Comparison of ENCODE assay signal across 21 mouse cellular contexts in the genomic region with DNA sequence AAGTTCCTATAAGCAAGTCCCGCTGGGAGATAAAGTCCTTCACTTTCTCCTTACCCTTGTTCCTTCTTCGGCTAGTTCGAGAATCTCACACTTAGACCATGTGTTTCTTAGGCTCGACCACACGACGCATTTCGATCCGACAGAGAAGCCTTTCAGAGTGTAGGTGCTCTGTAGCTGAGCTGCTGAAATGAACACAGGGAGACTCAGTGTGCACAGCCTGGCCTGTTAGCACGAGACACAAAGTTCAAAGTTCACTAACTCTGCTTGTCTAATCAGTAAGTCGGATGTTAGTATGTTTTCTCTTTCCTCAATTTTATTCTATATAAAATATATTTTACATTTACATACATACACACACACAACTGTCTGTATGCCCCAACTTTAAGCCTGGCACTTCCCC. TPM values are rescaled to one million over a fixed set of nuclear protein-coding genes. Genes with fewer than 3 reads are reported as not detected.
DNase-seq lines count a peak whose midpoint lies in the region; ATAC-seq and TF ChIP-seq lines count a peak whose summit lies in the region.
"Had no signal": no experiment of that assay in that cellular context is flagged by ENCODE, and none has a peak within 500 bp of the region (broad histone marks: within the 10 kb centered on the region; RNA-seq: fewer than 3 reads in every experiment).

No protein-coding gene starts in this region.

- no peak for TF ChIP-seq CTCF in kidney, adult 2 months (conservative IDR thresholded peaks at IDR 0.05; ENCODE audit: insufficient read depth, insufficient read length, low read depth, low read length)
- TF ChIP-seq CTCF in testis, adult 2 months (IDR thresholded peaks at IDR 0.05; ENCODE audit: control insufficient read depth, insufficient read depth, insufficient replicate concordance, low read depth, low read length), result no peak

- H3K9me3 ChIP-seq in intestine, embryonic 16.5 days (ENCODE audit: control insufficient read depth, low read length), result no peaks in the 10 kb centered on the region
- H3K9me3 ChIP-seq: embryonic facial prominence, embryonic 12.5 days; forebrain, embryonic 13.5 days; forebrain, embryonic 15.5 days had no signal

- no peak for TF ChIP-seq POLR2A in kidney, adult 2 months (IDR thresholded peaks at IDR 0.05; ENCODE audit: low read depth, low read length)
- no peak for TF ChIP-seq POLR2A in testis, adult 2 months (IDR thresholded peaks at IDR 0.05; ENCODE audit: control insufficient read depth, low read depth, low read length)

- peak; percentile 86 for ATAC-seq in intestine, embryonic 16.5 days
- ATAC-seq: forebrain, embryonic 13.5 days; forebrain, embryonic 15.5 days had no signal

- WGBS in kidney, adult 2 months, result 74% methylated on average over 10 of the region's 10 CpGs
- WGBS in intestine, embryonic 16.5 days, result 80% methylated on average over 10 of the region's 10 CpGs

- DNase-seq in kidney, adult 2 months, result peak; percentile 20
- no peak for DNase-seq in kidney, postnatal 36 days
- no peak for DNase-seq in testis, postnatal 10 days (ENCODE audit: low spot score)
- no peak for DNase-seq in gastrocnemius, adult 8-10 months (ENCODE audit: low spot score in 2 of 2)
- DNase-seq in adrenal gland, postnatal 36 days, result no peak
- DNase-seq: adrenal gland, adult 2 months; adrenal gland, postnatal 10 days; adrenal gland, postnatal 25 days; cerebellum, adult 11-12 months; cerebellum, adult 2 months; cerebellum, adult 9-10 months; cerebellum, postnatal 10 days; cerebellum, postnatal 25 days had no signal

- H3K4me2 ChIP-seq in intestine, embryonic 16.5 days (ENCODE audit: low read depth, low read length), result no peak overlapping the region
- H3K4me2 ChIP-seq: embryonic facial prominence, embryonic 12.5 days; forebrain, embryonic 13.5 days; forebrain, embryonic 15.5 days had no signal

- no peaks in the 10 kb centered on the region for H3K36me3 ChIP-seq in kidney, adult 2 months (ENCODE audit: control insufficient read depth, insufficient read depth, low read length)
- peaks cover 3% of the 10 kb centered on the region for H3K36me3 ChIP-seq in testis, adult 2 months (ENCODE audit: control insufficient read depth, insufficient read depth, low read length)
- no peaks in the 10 kb centered on the region for H3K36me3 ChIP-seq in intestine, embryonic 16.5 days (ENCODE audit: control insufficient read depth, insufficient read depth, low read length)
- H3K36me3 ChIP-seq: embryonic facial prominence, embryonic 10.5 days; embryonic facial prominence, embryonic 12.5 days; forebrain, embryonic 15.5 days had no signal

- H3K9ac ChIP-seq in intestine, embryonic 16.5 days (ENCODE audit: low read depth, low read length), result no peak overlapping the region
- H3K9ac ChIP-seq: embryonic facial prominence, embryonic 12.5 days; forebrain, embryonic 13.5 days; forebrain, embryonic 15.5 days had no signal

- H3K4me3 ChIP-seq in kidney, adult 2 months (ENCODE audit: insufficient read depth, low read depth, low read length), result no peak overlapping the region
- peak overlapping the region; percentile 74 for H3K4me3 ChIP-seq in testis, adult 2 months (ENCODE audit: control insufficient read depth, low read depth, low read length)
- no peak overlapping the region for H3K4me3 ChIP-seq in intestine, embryonic 16.5 days (ENCODE audit: low read length)
- H3K4me3 ChIP-seq: embryonic facial prominence, embryonic 10.5 days; embryonic facial prominence, embryonic 12.5 days; forebrain, embryonic 13.5 days; forebrain, embryonic 15.5 days had no signal

- H3K4me1 ChIP-seq in kidney, adult 2 months (ENCODE audit: control insufficient read depth, insufficient read depth, low read length), result no peaks in the 10 kb centered on the region
- H3K4me1 ChIP-seq in testis, adult 2 months (ENCODE audit: control insufficient read depth, insufficient read depth, low read length), result no peaks in the 10 kb centered on the region
- no peaks in the 10 kb centered on the region for H3K4me1 ChIP-seq in intestine, embryonic 16.5 days (ENCODE audit: control insufficient read depth, insufficient read depth, low read length)
- H3K4me1 ChIP-seq: embryonic facial prominence, embryonic 10.5 days; embryonic facial prominence, embryonic 12.5 days; forebrain, embryonic 13.5 days; forebrain, embryonic 15.5 days had no signal

- H3K27ac ChIP-seq in kidney, adult 2 months (ENCODE audit: insufficient read depth, low read depth, low read length), result no peak overlapping the region
- no peak overlapping the region for H3K27ac ChIP-seq in testis, adult 2 months (ENCODE audit: control insufficient read depth, insufficient read depth, low read depth, low read length)
- H3K27ac ChIP-seq in intestine, embryonic 16.5 days (ENCODE audit: low read length), result no peak overlapping the region
- H3K27ac ChIP-seq: embryonic facial prominence, embryonic 10.5 days; embryonic facial prominence, embryonic 12.5 days; forebrain, embryonic 13.5 days; forebrain, embryonic 15.5 days had no signal

- H3K27me3 ChIP-seq in kidney, adult 2 months (replicated peaks; ENCODE audit: control insufficient read depth, insufficient read depth, low read length), result no peaks in the 10 kb centered on the region
- no peaks in the 10 kb centered on the region for H3K27me3 ChIP-seq in testis, adult 2 months (ENCODE audit: control insufficient read depth, insufficient read depth, low read length)
- H3K27me3 ChIP-seq in intestine, embryonic 16.5 days (replicated peaks; ENCODE audit: control insufficient read depth, insufficient read depth, low read length), result no peaks in the 10 kb centered on the region
- H3K27me3 ChIP-seq: forebrain, embryonic 13.5 days; forebrain, embryonic 15.5 days had no signal

RNA-seq across cellular contexts. Expression of gene Tdrd6, which starts 8.0 kb away (rescaled TPM):
- polyA plus RNA-seq in kidney, adult 2 months (2012; rRNA removed), result 0.23 and 0.34 TPM in 2 replicates
- polyA plus RNA-seq in testis, adult 2 months (2012; rRNA removed), result 186 and 202 TPM in 2 replicates
- polyA plus RNA-seq in intestine, embryonic 16.5 days (2015; fragmentation: Nextera tagmentation; extraction: Ambion mirVana), result 1.2 and 2.0 TPM in 2 replicates
- total RNA-seq in gastrocnemius, adult 8-10 months (2022), result not detected
- total RNA-seq in adrenal gland, postnatal 36 days (2021), result not detected
- total RNA-seq: adrenal gland, adult 2 months; adrenal gland, postnatal 10 days; adrenal gland, postnatal 25 days; MEL had no signal
- polyA plus RNA-seq: adrenal gland, adult 2 months; C2C12 had no signal

RNA-seq across cellular contexts. Expression of gene Slc25a27, which starts 44.9 kb away (rescaled TPM):
- 2.2 and 3.1 TPM in 2 replicates for polyA plus RNA-seq in kidney, adult 2 months (2012; rRNA removed)
- 4.3 and 4.6 TPM in 2 replicates for polyA plus RNA-seq in testis, adult 2 months (2012; rRNA removed)
- 9.6 and 10.4 TPM in 2 replicates for polyA plus RNA-seq in intestine, embryonic 16.5 days (2015; fragmentation: Nextera tagmentation; extraction: Ambion mirVana)
- total RNA-seq in gastrocnemius, adult 8-10 months (2022), result 1 to 10 TPM; 4.7 to 5.8 (median 5.1) TPM
- total RNA-seq in adrenal gland, postnatal 36 days (2021), result 1 to 10 TPM; 2.1 to 3.9 TPM
- total RNA-seq: MEL had no signal

RNA-seq across cellular contexts. Expression of gene Cyp39a1, which starts 45.1 kb away (rescaled TPM):
- 2.6 and 3.6 TPM in 2 replicates for polyA plus RNA-seq in kidney, adult 2 months (2012; rRNA removed)
- polyA plus RNA-seq in testis, adult 2 months (2012; rRNA removed), result 2.7 and 2.8 TPM in 2 replicates
- 13.2 and 15.1 TPM in 2 replicates for polyA plus RNA-seq in intestine, embryonic 16.5 days (2015; fragmentation: Nextera tagmentation; extraction: Ambion mirVana)
- total RNA-seq in gastrocnemius, adult 8-10 months (2022), result 1 to 10 TPM; 2.7 to 3.5 (median 2.8) TPM
- 1 to 10 TPM; 2.6 to 3.6 TPM for total RNA-seq in adrenal gland, postnatal 36 days (2021)
- total RNA-seq: MEL had no signal

RNA-seq across cellular contexts. Expression of gene Pla2g7, which starts 54.2 kb away (rescaled TPM):
- polyA plus RNA-seq in kidney, adult 2 months (2012; rRNA removed), result 12.9 and 13.4 TPM in 2 replicates
- 8.6 and 14.8 TPM in 2 replicates for polyA plus RNA-seq in testis, adult 2 months (2012; rRNA removed)
- polyA plus RNA-seq in intestine, embryonic 16.5 days (2015; fragmentation: Nextera tagmentation; extraction: Ambion mirVana), result 14.0 and 14.2 TPM in 2 replicates
- 10 to 100 TPM; 48.9 to 85.9 (median 58.6) TPM for total RNA-seq in gastrocnemius, adult 8-10 months (2022)
- 10 to 100 TPM; 14.6 to 18.4 TPM for total RNA-seq in adrenal gland, postnatal 36 days (2021)
- total RNA-seq: MEL had no signal

Comparison
In these comparisons a context has a peak if more than half of its experiments do, and no peak if none do; other contexts are left out.
1. RNA of gene Tdrd6, which starts 8.0 kb away (polyA plus RNA-seq): 186 to 202 TPM in testis, adult 2 months; 1.2 to 2.0 TPM in intestine, embryonic 16.5 days and 0.23 to 0.34 TPM in kidney, adult 2 months; every median in the first group is over 10 times any median in the second.